Comparison of ENCODE assay signal across 24 mouse cellular contexts in genomic region chr4:63939428-63939827, GRCm38 (mm10).
"Had no signal": no experiment of that assay in that cellular context is flagged by ENCODE, and none has a peak within 500 bp of the region (broad histone marks: within the 10 kb centered on the region; RNA-seq: fewer than 3 reads in every experiment).

No protein-coding gene starts in this region.

- H3K36me3 ChIP-seq: heart, embryonic 10.5 days; heart, embryonic 12.5 days; hindbrain, embryonic 10.5 days; hindbrain, embryonic 12.5 days; intestine, embryonic 15.5 days; limb, embryonic 10.5 days; limb, embryonic 12.5 days; liver, embryonic 13.5 days had no signal

- ATAC-seq: hindbrain, embryonic 16.5 days; intestine, embryonic 15.5 days; intestine, postnatal 0 days had no signal

- H3K4me3 ChIP-seq: heart, embryonic 10.5 days; heart, embryonic 12.5 days; hindbrain, embryonic 10.5 days; hindbrain, embryonic 12.5 days; intestine, embryonic 15.5 days; layer of hippocampus, adult 2 months; left cerebral cortex, adult 2 months; limb, embryonic 10.5 days; limb, embryonic 12.5 days; liver, embryonic 13.5 days had no signal

- DNase-seq: gastrocnemius, postnatal 25 days; heart, adult 18-20 months; heart, postnatal 10 days; heart, postnatal 4 days; kidney, adult 18-20 months; kidney, adult 8-10 months; kidney, postnatal 10 days; kidney, postnatal 25 days; kidney, postnatal 4 days; liver; liver, embryonic 13.5 days had no signal

- H3K9ac ChIP-seq: heart, embryonic 12.5 days; hindbrain, embryonic 12.5 days; hindbrain, embryonic 14.5 days; intestine, embryonic 15.5 days; limb, embryonic 12.5 days; liver, embryonic 13.5 days had no signal

- H3K27ac ChIP-seq: heart, embryonic 10.5 days; hindbrain, embryonic 10.5 days; hindbrain, embryonic 12.5 days; hindbrain, embryonic 14.5 days; intestine, embryonic 15.5 days; layer of hippocampus, adult 2 months; left cerebral cortex, adult 2 months; limb, embryonic 10.5 days; limb, embryonic 12.5 days; liver, embryonic 13.5 days had no signal

- H3K9me3 ChIP-seq: heart, embryonic 10.5 days; heart, embryonic 12.5 days; hindbrain, embryonic 10.5 days; hindbrain, embryonic 12.5 days; intestine, embryonic 15.5 days; limb, embryonic 10.5 days; limb, embryonic 12.5 days; liver, embryonic 13.5 days had no signal

- H3K4me1 ChIP-seq: heart, embryonic 10.5 days; heart, embryonic 12.5 days; hindbrain, embryonic 10.5 days; hindbrain, embryonic 12.5 days; intestine, embryonic 15.5 days; limb, embryonic 10.5 days; limb, embryonic 12.5 days; liver, embryonic 13.5 days had no signal

- H3K27me3 ChIP-seq: hindbrain, embryonic 12.5 days; intestine, embryonic 15.5 days; limb, embryonic 12.5 days; liver, embryonic 13.5 days had no signal

- H3K4me2 ChIP-seq: heart, embryonic 12.5 days; hindbrain, embryonic 12.5 days; hindbrain, embryonic 14.5 days; intestine, embryonic 15.5 days; limb, embryonic 12.5 days; liver, embryonic 11.5 days; liver, embryonic 13.5 days had no signal
